Mouse (Mus musculus): ENCODE measurements around the gene Zdhhc9. TPM values are rescaled to one million over a fixed set of nuclear protein-coding genes. Genes with fewer than 3 reads are reported as not detected.

Gene Zdhhc9
- total RNA-seq, 2 experiments from 2014 or later, result 53.4 to 55.7 TPM

GRCm38 (mm10) chrX:48191261-48191660, 17.4 kb downstream of the Zdhhc9 start:
- no peak for DNase-seq (ENCODE audit: low spot score in 2 of 2)
- intact Hi-C loops (cut with DNase I), result no loop called here

DNA sequence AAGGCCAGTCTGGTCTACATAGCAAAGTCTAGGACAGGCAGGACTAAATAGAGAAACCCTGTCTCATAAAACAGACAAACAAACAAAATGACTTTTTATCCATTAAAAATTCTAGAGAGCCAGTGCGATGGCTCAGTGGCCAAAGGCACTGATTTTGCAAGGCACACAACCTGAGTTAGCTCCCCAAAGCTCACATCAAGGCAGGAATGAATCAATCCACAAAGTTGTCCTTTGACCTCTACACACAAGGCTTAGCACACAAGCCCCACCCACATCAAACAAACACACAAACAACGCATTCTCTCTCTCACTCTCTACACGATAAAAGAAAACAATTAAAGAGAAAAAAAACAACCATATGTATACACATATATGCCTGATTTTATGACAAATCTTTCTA, 24.0 kb downstream of the Zdhhc9 start:
- intact Hi-C loops (cut with DNase I), result no loop called here
- DNase-seq (ENCODE audit: low spot score in 2 of 2), result no peak

DNA sequence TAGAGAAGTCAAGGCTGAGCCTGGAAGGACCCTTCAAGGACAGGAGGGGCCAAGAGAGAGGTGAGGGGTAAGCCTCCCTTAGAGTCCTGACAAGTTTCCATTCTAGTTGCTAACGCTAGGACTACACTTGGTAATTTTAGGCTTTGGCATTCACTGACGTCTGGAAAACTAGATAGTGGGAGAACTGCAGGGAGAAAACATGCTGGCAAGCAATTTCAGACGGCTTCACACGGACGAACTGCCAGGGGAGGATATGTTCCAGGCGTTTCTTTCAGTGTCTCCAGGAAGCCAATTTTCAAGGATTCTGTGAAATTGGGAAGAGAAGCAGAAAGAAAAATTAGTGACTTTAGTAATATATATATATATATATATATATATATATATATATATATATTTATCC, 26.8 kb downstream of the Zdhhc9 start:
- intact Hi-C loops (cut with DNase I), result no loop called here
- no peak for DNase-seq (ENCODE audit: low spot score in 2 of 2)

GRCm38 (mm10) chrX:48170368-48170767, 38.3 kb downstream of the Zdhhc9 start:
- intact Hi-C loops (cut with DNase I), result no loop called here
- no peak for DNase-seq (ENCODE audit: low spot score in 2 of 2)

- intact Hi-C loops (cut with DNase I), result no loop called here
- no peak for DNase-seq (ENCODE audit: low spot score in 2 of 2)
These were observed 38.8 kb downstream of the Zdhhc9 start for GRCm38 (mm10) chrX:48169892-48170291.

- no peak for DNase-seq (ENCODE audit: low spot score in 2 of 2)
- intact Hi-C loops (cut with DNase I), result no loop called here
These were observed 50.3 kb downstream of the Zdhhc9 start for GRCm38 (mm10) chrX:48158229-48158919.

- intact Hi-C loops (cut with DNase I), result no loop called here
- DNase-seq (ENCODE audit: low spot score in 2 of 2), result no peak
These were observed 51.3 kb downstream of the Zdhhc9 start for GRCm38 (mm10) chrX:48157396-48157795.

DNA sequence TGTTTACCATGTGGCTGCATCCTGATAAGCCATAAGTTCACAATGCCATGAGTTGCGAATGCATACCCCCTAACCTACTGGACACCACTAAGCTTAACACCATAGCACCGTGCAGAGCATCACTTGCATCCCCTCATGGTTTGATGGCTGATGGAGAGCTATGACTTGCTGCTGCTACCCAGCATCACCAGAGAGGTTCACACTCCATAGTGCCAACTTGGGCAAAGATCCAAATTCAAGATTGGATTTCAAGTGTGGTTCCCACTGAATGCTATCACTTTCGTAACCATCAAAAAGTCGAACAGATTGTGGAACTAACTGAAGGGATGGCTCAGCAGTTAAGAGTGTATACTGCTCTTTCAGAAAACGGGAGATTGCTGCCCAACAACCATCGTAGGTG, 53.2 kb downstream of the Zdhhc9 start:
- no peak for DNase-seq (ENCODE audit: low spot score in 2 of 2)
- intact Hi-C loops (cut with DNase I), result no loop called here

DNA sequence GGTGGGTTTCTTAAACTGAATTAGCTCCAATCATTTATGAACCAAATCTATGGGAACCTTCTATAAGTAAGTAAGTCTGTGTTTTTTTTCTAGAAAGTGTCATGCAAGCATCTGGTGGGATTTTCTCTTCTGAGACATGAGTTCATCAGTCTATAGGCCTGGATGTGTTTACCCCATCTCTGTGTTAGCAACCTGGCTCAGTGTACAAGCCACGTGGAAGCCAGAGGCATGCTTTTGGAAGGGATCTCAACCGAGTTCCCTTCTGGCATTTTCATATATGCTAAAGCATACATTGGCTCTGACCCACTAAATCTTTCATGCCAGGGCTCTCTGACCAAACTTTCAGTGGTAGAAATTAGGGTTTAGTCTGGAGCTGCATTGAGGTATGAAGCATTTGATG, 54.7 kb downstream of the Zdhhc9 start:
- DNase-seq (ENCODE audit: low spot score in 2 of 2), result no peak
- intact Hi-C loops (cut with DNase I), result no loop called here

DNA sequence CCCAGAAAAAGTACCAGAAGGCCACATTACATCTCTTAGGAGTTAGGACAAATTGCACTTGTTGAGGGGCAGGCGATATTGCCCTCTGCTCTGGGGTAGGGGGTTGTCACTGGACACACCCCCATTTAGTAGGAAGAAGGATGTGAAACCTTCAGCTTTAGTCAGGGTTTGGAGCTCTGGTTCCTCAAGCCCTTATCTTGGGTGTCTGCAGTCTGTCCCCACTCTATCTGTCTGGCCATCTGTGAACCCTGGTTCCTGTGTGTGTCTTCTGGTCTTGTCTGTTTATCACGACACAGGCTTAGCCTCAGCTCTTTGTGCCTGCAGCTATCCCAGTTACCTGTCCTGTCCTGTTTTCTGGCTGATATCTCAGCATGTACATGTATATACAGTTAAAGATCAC, 55.3 kb downstream of the Zdhhc9 start:
- intact Hi-C loops (cut with DNase I), result no loop called here
- no peak for DNase-seq (ENCODE audit: low spot score in 2 of 2)

GRCm38 (mm10) chrX:48152106-48152505, 56.6 kb downstream of the Zdhhc9 start:
- no peak for DNase-seq (ENCODE audit: low spot score in 2 of 2)
- intact Hi-C loops (cut with DNase I), result no loop called here

- no peak for DNase-seq (ENCODE audit: low spot score in 2 of 2)
- intact Hi-C loops (cut with DNase I), result no loop called here
These were observed 60.9 kb downstream of the Zdhhc9 start for GRCm38 (mm10) chrX:48147741-48148186.

- intact Hi-C loops (cut with DNase I), result no loop called here
- DNase-seq (ENCODE audit: low spot score in 2 of 2), result no peak
These were observed 61.5 kb downstream of the Zdhhc9 start for GRCm38 (mm10) chrX:48147226-48147625.

DNA sequence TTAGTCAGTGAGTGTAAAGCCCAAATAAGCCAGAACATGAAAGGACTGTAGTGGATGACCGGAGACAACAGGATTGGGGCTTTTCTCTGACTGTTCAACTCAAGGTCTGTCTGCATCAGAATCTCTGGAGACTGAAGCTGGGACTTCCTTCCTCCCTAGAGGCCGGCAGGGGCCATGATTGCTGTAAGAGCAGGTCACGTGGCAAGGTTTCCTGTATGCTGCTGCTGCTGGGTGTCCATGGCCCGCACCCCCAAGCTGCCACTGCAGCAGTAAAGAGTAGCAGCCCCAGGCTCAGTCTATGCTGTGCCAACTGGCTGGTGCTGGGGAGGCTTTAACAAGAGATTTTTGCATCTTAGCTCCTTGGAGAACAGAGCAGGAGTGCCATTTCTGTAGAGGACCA, 62.4 kb downstream of the Zdhhc9 start, which contains the start of gene Sash3:
Sash3 (plus strand) TSS at position 175 of the 400 bp plus-strand sequence.
- intact Hi-C loops (cut with DNase I), result no loop called here

DNA sequence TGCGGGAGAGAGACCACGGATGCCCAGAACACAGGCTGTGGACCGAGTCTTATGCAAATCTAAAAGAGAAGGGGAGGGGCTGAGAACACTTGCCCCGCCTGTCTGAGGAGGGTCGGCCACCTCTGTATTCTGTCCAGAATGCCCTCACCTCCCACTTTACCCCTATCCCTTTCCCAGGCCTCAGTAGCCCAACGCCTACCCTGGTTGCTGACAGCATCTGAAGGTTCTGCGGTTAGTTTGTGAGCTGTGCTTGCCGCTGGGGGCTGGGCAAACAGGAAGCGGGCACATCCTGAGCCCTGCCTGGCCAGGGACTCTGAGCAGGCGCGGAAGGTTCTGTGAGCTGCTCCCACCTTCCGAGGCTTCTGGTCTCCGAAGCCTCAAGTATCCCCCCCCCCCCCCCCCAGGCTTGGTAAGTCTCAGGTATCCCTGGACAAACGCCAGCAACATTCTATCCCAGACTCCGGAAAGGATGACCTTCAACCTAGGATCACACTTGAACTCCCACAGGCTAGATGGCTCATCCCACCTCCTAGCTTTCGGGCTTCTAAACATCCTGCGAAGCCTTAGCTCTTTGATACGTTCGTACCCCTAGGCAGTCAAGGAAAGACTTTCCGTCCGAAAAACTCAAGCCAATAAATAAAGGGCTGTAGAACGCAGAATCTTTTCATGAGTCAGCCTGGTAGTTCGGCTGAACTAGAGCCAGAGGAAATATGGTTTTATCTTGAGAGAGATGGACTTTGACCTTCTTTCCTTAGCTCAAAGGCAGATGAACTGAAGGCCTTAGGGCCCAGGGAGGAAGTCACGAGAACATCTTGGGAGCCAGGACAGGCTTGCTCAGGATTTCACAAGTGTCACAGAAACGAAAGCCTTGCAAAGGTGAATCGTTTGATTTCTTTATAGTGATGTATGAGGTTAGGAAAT, 65.0 kb downstream of the Zdhhc9 start:
- intact Hi-C loops (cut with DNase I), result no loop called here
- DNase-seq (ENCODE audit: low spot score in 2 of 2), result no peak

More for the DNA sequence above, 62.4 kb downstream of the Zdhhc9 start, which contains the start of gene Sash3:
- DNase-seq (ENCODE audit: low spot score in 2 of 2), result no peak

DNA sequence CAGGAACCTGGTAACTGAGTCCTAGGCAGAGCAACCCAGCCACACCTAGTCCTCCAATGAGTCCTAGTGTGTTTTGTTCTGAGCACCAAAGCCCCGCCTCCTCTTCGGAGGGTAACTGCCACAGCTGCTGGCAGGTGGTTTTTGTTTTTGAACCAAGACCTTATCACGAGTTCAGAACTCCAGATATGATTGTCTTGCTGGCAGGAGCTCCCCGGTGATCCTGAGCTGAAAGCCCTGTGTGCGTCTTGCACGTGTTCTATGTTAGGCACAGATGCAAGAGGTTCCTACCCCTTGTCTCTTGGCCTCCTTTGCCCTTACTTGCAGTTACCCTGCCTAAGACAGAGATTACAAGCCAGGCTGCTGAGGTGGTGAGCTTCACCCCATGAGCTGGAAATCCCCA, 67.2 kb downstream of the Zdhhc9 start:
- no peak for DNase-seq (ENCODE audit: low spot score in 2 of 2)
- intact Hi-C loops (cut with DNase I), result no loop called here

- intact Hi-C loops (cut with DNase I), result no loop called here
- DNase-seq (ENCODE audit: low spot score in 2 of 2), result no peak
These were observed 68.3 kb downstream of the Zdhhc9 start for GRCm38 (mm10) chrX:48140286-48140877.

GRCm38 (mm10) chrX:48139368-48140285, 69.1 kb downstream of the Zdhhc9 start:
- intact Hi-C loops (cut with DNase I), result no loop called here
- DNase-seq (ENCODE audit: low spot score in 2 of 2), result no peak

DNA sequence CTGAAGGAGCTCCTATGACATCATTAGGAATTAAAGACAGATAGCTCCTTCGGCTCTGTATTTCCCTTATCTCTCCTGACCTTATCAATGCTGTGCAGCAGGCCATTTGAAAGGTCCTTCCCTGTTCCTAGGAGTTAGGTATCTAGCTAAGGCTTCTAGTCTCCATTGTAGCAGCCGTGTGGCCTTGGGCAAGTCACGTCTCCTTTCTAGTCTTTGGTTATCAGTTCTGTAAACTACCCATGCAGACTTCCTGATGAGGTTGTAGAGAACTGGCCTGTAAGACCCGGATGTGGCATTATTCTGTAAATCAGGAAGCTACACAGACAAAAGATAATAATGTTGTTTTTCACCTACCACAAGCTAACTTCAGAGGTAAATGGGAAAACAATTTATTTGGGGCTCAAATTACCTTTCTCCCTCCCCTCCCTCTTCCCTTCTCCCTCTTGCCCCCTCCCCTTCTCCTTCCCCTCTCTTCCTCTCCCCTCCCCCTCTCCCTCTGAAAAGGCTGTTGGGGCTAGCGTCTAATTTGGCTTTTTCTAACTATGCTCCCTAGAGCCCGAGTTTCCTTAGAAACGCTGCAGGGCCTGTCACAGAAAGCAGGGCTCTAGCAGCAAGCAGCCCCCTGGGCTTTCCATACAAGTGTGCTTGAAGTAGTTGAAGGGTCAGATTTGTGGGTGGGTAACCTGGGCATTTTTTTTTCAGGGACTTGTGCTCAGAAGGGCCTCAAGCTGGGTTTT, 70.0 kb downstream of the Zdhhc9 start:
- no peak for DNase-seq (ENCODE audit: low spot score in 2 of 2)
- intact Hi-C loops (cut with DNase I), result no loop called here

Measured in left cerebral cortex, postnatal 36 days (tissue).